Mouse (Mus musculus): ENCODE data around the gene Kif5a. TPM values are rescaled to one million over a fixed set of nuclear protein-coding genes. Genes with fewer than 3 reads are reported as not detected.
"Not testable (repeated sequence)": the region's sequence is repeated elsewhere in the genome, so short reads cannot be mapped to it uniquely, and the experiment has no call there.

Kif5a gene
- total RNA-seq, 2 experiments from 2014 or later = 413 to 455 TPM

DNA sequence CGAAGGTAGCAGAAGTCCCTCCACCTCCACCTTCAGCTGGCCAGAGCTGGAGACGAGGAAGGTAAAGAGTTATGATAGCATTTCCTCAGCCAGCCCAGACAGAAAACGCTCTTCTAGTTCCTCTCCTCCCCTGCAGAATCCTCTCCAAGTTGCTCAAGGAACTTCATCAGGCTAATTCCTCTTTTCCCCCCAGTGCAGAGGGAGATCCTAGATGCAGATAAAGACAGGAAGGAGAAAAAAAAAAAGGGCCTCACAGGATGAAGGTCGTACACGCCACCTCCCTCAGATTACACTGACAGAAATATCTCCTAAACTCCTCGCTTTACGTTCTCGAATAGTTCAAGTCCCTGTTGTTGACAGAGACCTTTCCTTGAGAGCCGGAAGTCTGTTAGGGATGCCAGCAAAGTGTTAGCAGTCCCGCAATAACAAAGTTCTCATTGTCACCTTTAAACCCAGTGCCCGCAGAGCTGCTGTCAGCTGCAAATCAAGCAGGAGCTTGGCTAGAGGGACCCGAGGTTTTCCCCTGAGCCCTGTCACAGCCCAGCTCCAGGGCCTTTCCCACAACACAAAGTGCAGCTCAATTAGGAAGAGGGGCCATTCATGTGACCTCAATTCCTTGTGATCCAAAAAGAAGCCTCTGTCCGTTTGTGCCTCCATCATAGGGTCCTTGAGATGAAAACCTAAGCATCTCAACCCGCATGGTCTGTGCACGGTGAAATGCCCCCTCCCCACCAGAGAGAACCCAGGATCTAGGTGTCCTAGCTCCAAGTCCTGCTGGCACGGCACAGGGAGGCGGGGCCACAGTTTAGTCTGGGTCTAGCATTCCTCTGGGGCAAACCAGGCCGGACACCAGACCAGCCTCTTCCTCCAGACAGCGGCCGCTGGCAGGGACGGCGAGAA, 68.5 kb downstream of the Kif5a start:
- DNase-seq (ENCODE audit: low spot score in 2 of 2) = no peak

DNA sequence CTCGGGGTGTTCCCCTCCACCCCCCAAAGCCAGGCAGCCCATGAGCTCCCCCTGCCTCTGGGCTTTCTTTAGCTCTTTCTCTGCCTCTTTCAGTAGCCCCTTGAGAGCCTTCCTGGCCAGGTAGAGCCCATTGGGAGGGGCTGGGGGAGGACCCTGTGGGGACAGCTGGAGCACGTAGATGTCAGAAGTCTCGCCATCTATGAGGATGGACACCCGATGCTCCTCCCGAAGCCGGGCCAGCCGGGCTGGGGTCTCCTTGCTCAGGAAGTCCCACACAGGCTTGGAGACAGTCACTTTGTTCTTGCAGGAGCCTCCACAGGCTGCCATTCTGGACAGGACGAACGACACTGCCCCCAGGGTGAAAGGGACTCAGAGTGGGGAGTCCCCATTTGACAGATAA, 70.1 kb downstream of the Kif5a start:
- no peak for DNase-seq (ENCODE audit: low spot score in 2 of 2)

DNA sequence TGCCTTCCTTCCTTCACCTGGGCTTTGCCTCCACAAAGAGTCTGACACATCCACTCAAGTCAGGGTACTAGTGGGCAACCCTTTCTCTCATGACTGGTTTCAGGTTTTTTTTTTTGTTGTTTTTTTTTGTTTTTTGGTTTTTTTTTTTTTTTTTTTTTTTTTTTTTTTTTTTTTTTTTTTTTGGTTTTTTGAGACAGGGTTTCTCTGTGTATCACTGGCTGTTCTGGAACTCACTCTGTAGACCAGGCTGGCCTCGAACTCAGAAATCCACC, 71.2 kb downstream of the Kif5a start:
- not testable (repeated sequence) for DNase-seq (ENCODE audit: low spot score in 2 of 2)

DNA sequence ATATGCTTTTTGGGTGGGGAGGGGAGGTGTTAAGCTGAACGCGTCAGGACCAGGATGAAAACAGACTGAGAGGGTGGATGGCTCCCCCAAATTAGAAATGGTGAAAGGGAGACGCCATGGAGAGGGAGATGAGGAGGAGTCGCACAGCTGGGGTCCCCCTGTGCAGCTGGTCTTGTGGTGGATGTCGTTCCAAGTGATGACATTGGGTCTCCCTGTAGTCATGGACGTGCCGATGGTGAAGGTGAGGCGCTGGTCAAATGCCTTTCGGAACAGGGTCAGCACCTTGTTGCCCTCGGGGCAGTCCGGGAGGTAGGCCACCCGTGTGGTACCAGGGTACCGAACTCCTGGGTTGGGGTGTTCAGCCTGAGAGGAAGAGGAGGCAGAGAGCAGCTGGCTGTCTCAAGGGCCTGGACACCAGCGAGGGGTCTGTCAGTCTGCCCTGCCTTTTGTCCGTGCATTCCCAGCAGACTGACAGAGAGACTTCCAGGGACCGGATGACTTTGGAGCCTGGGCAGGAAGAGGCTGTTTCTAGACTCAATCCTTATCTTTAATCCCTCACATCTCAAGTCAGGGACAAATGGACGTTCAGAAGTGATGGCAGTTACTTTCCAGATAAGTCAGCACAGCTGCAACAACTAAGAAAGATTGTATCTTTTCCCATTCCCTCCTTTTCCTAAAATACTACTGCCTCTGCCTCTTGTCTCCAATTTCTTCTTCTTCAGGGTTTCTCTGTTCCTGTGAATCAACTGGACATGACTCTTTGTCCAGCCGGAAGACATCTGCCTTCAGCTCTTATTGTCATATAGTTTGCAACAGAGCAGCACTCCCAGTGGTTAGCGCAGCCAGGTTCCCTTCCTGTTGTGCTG, 71.7 kb downstream of the Kif5a start:
- no peak for DNase-seq (ENCODE audit: low spot score in 2 of 2)

DNA sequence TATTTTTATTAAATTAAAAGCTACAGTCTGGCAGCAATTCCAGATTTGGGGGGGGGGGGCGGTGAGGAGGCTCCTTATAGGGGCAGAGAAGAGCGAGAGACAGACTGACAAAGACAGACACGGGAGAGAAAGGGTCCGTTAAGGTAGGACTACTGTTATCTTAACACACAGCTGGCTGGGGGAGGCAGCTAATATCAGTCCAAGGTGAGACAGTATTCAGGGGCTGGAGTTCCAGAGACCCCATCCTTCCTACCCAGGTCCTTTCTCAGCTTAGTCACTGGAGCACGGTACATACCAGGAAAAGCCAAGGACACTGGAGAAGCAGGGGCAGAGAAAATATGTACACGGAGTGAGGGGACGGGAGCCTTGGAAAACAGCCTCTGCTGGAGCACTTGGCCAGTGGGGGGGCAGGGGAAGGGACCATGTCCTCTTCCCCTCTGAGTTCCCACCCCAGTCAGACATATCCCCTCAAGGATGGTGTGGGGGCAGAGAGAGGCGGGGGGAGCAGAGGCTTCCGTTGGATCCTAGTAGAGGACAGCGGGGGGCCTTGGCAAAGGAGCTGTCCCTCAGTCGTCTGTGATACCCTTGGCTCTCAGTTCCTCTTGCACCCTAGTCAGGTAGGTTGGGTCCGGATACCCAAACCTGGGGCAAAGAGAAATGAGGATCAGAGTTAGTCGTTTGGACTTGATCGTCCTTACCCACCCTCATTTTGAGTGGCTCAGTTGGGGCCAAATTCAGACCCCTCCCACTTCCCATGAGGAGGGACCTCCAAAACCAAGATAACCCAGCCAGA, 72.6 kb downstream of the Kif5a start:
- DNase-seq (ENCODE audit: low spot score in 2 of 2) = no peak

DNA sequence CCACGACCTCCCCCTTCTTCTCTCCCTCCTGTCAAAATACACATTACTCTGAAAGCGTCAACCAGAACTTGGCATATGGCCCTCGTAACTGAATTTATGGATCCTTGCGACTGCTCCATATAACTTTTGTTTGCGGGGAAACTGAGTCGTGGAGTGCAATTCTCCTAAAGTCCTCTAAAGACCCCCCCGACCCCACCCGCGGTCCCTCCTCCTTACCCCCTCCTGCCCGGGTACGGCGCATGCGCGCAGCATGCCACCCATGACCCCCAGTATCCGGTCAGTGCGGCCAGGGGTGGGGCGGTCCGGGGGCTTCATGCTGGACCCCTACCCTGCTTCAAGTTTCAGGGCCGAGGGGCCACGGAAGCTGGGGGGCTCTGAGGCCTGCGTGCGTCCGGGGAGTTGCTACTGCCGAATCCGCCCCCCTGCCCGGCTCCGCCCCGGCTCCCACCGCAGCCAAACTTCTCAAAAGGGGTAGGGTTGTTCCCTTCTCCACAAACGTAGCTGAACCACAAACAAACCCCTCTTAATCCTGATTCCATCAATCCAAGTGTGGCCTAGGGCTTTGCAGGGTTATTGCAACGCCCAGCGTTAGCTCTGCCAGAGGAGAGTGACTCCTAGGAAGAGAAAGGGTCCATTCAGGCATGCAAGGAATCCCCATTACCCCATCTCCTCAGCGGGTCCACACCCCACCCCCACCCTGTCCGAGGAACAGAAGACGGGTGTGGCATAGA, 73.3 kb downstream of the Kif5a start, which contains the start of gene Arhgef25:
Gene Arhgef25 (minus strand): TSS at position 433 of the 731 bp plus-strand sequence.
- DNase-seq (ENCODE audit: low spot score in 2 of 2) = no peak

DNA sequence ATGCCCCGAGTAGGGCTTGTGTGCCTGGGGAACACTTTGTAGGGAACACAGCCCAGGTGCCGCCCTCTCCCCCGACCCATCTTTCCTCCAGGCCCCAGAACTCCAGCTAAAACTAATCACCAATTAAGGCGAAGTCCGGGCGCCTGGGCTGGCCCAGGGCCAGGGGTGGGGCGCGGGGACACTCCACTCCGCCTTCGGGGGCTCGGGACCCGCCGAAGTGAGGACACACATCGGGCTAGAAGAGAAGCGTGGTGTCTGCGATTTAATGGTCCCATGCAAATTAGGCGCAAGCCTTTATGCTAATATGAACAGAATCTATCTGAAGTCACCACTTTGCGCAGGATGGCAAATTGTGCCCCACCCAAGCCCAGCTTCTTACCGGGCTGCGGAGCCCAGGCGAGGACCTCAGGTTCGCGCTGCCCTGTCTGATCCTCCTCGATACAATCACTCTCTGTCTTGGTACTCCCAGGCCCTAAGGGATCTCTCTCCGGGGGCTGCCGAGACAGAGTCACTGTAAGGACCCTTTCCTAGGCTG, 74.0 kb downstream of the Kif5a start:
- no peak for DNase-seq (ENCODE audit: low spot score in 2 of 2)

DNA sequence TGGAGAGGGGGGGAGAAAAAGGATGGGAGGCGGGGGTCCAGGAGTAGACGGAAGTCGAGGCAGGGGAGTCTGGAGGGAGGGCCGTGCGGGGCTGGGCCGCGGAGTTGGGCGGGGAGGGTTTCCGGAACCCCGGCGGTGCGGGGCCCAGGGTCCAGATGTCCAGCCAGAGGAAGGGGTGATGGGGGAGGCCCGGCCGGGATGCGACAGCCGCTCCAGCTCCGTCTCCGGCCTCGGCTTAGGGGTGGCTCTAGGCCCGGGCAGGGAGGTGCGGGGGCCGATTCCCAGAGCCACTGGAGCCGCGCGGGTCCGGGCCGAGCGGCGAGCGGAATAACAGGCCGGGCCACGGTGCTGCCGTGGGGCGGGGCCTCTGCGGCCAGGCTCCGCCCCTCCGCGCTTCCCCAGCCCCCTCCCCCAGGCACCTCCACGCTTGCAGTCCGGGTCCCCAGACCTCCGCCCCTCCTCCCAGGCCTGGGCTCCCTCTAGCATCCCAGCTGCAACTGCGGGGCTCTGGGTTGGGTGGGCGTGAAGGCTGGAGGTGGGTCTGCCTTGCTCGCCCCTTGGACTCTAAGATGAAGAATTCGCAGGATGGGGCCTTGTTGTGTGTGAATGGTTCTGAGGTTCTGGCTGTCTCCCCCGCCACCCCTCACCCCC, 74.6 kb downstream of the Kif5a start:
- peak; percentile 61 to 68 for DNase-seq (ENCODE audit: low spot score in 2 of 2)

DNA sequence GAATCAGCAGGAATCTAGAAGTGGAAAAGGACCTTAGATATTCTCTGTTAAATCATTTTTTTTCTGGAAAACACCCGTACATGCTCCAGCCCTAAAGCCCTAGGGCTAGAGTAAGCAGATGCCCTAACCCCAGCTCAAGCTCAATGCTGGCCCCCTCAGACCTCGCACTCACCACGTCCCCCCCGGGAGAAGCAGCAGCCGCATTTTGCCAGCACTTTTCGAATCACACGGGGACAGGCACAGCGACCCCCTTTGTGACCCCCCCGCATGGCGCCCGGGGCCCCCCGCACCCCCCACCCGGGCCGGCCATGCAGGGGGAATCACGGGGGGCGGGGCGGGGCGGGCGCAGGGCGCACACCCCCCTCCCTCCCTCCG, 75.1 kb downstream of the Kif5a start:
- DNase-seq (ENCODE audit: low spot score in 2 of 2) = no peak

DNA sequence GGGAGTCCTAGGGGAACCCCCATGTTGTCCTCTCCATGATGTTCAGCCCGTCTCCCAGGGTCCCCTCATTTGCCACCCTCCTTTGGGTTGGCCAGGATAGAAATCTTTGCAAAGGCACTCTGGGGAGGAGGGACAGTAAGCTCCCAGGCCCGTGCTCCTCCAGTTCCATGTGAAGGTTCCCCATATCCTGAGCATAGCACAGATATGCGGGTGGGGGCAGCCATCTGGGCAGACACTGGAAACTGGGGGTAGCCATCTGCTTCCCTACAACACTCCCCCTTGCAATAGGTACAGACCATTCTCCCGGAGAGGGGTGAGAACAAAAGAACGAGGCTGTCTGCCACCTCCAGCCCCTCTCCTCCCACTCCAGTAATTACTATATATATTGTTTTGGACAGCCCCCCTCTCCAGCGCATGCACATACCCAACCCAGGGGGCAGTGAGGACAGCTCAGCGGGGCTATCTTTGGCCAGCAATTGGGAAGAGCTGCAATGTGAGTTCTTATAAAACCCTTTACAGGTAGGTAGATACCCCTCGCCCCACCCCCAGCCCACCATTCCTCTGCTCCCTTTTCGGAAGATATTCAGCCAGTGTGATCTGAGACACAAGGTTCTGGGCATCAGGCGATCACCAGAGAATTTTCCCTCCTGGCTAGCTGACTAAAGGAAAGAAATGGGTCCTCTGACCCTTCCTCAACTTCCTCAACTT, 75.6 kb downstream of the Kif5a start:
- DNase-seq (ENCODE audit: low spot score in 2 of 2) = peak; percentile 70 to 88

DNA sequence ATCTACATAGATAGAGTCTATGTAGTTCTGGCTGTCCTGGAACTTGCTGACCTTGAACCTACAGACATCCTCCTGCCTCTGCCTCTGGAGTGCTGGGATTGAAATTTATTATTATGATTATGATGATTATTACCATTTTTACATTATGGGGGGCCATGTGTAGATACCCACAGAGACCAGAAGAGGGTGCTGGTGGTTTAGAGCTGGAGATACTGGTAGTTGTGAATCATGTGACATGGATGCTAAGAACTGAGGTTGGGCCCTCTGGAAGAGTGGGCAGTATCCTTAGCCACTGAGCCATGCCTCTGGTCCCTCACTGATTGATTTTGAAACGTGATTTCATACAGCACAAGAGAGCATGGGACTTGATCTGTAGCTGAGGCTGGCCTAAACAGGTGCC, 76.7 kb downstream of the Kif5a start:
- DNase-seq (ENCODE audit: low spot score in 2 of 2) = no peak

DNA sequence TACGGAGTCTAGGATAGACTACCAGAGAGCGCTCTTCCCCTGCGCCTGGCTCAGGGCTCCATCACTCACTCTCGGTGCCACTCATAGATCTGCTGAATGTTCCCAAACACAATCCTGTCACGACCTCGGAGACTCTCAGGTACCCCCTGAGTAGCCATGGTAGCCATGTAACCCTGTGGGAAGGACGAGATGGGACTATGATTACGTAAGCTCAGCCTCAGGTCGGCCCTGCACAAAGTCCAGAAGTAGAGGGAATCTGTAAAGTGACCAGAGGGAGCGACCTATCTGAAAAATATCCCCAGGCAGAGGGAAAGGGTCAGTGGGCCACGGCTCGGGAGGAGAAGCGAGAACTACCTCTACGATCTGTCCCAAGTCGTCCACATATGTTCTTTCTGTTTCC, 77.6 kb downstream of the Kif5a start:
- DNase-seq (ENCODE audit: low spot score in 2 of 2) = no peak

DNA sequence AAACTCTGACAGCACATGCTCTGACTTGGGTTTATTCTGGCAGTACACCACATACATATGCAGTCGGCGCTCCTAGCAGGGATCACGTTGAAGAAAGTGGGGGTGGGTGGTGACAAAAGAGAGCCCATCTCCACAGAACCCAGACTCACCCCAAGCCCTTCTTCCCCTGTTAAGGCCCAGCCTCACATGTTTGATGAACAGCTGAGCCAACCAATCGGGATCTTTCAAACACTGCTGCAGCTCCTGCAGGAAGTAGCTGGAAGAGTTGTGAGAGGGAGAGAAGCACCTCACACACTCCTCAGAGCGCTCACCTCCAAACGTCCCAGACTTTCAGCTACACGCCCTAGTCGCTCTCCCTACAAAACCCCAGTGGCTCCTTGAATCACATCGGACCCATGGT, 78.0 kb downstream of the Kif5a start:
- no peak for DNase-seq (ENCODE audit: low spot score in 2 of 2)

DNA sequence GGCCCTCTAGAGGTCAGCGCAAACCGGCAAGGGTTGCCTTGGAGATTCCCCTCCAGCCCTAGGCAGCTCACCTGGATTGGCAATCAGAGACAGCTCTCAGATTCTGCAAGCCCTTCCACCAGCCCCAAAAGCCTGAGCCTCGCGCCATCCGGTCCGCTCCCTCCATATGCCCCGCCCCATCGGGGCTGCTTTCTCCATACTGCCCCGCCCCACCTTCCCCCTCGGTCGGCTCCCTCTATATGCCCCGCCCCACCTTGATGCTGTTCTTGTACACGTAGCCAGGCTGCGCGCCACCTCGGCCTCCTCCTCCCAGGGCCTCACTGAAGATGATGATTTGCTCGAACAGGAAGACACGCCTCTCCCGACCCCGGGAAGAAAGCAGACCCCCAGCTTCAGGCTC, 79.4 kb downstream of the Kif5a start:
- DNase-seq (ENCODE audit: low spot score in 2 of 2) = no peak

DNA sequence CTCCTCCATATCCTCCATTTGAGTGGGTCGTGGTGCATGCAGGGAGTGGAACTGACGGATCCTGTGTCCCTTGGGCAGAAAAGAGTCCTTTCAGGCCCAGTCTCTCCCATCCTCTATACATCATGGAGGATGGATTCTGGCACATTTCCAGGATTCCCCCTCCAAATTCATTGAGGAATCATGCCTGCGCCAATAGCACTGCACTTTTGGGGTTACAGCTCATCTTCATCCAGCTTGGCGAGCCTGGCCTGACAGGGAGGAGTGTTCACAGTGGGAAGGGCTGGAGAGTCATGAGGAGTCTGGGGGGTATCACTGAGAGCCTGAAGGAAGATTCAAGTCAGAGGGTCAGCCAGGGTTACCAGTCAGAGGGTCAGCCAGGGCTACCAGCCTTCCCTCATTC, 80.5 kb downstream of the Kif5a start:
- DNase-seq (ENCODE audit: low spot score in 2 of 2) = no peak

DNA sequence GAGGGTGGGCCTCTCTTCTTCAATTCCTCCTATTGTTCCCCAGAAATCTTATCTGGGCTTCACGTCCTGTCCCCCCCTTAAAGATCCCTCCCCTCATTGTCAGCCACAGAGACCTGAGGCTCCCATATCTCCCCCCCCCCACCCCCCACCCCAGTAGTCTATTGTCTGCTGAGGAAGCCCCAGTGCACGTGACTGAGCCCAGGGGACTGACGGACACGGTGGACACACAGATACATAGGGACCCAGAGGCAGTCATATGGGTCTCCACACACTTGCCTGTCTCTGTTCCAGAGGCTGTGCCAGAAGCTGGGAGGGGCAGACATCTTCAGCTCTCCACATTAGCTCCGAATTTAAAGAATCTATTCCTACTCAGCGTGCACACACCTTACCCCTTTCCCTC, 81.6 kb downstream of the Kif5a start:
- no peak for DNase-seq (ENCODE audit: low spot score in 2 of 2)

DNA sequence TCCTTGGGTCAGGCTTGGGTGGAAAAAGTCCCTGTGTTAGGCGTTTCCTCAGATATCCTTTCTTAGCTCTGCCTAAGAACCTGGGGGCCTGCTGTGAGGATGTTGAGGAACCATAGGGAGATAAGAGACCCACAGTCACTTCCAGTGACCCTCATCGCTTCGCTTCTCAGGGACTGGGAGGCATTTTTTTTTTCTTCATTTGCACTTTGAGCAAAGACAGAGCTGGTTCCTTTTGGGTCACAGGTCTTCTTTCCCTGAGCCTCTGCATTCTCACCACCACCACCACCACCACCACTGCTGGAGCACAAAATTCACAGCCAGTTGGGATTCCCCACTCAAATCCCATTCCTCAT, 82.5 kb downstream of the Kif5a start:
- no peak for DNase-seq (ENCODE audit: low spot score in 2 of 2)

DNA sequence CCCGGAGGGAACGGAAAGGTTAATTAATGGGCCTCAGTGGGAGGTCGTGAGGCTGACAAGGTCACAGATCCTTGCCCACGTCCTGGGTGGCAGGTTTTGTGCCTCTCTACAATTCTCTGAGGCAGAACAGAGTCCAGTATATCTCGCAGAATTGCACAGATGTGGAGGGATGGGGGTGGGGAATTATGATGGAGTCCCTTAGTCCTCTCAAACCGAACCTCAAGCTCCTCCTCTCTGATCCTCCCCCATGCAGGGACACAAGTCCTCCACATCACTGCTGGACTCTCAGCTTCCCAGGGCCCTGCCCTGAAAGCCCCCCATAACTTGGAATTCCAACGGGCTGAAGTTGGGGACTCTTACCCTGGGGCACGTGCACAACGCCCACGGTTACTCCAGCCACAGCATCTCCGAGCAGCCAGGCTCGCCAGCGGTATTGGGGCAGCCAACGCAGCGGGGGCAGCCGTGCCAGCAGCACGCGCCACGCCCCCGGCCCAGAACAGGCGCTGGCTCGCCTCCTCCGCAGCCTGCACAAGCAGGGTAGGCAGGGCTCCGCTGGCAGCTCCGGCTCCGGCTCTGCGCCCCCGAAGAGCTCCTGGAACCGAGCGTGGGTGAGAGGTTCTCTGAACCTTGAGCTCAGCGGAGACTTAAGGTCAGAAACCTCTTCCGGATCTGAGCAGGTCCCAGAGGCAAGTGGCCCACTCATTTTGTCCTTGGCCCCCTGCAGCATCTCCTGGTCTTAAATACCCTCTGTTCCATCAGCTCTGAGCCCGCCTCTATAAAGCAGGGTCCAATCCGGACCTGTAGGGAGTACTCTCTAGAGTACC, 83.1 kb downstream of the Kif5a start, which contains the start of gene Slc26a10:
Gene Slc26a10 (minus strand): TSS at position 775 of the 824 bp plus-strand sequence.
- no peak for DNase-seq (ENCODE audit: low spot score in 2 of 2)

Data from layer of hippocampus, postnatal 14 days (tissue).